Mouse (Mus musculus) Muller cell, postnatal 12 days (primary cell): ENCODE measurements around the gene Nfia.

Experiments
- DNase-seq: peaks from one replicate; pipeline ENCODE4 v3.0.0-alpha.2; 2015; ENCODE audit errors: inconsistent ontology term

Nfia gene

DNA sequence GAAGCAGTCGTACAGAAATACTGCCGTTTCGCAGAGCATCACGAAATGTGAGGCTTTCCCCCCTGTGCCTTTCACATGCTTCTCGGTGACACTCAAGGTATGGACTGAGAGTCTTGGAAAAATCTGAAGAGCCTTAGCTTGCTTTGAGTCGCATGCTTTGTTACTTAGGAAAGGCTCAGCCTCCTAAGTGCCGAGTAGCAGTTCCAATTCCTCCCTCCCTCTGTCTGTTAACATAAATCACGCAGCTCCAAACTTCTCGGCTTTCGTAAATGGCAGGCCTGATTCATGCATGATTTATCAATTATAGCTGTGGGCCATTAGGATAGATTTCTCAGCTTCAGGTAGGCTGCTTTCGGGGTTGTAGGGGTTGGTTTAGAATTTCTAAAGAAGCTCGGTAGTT is 284.7 kb downstream of the Nfia start:
- no peak for DNase-seq

DNA sequence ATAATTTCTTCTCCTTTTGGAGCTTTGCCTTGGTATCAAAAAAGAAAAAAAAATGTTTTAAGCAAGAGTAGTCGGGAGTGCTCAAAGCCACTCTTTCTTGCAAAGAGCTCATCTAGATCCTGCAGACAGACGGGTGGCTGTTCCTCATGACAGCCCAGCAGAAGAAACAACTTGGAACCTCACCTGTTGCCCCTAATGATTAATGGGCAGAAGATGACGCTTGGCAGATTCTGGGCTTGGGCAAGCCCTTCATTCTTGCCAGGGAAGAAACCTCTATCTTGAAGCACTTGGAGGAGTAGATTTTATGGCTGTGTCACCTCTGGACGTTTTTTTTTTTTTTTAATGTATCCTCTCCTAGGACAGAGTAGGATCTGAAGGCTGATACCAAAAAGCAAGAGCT is 285.2 kb downstream of the Nfia start:
- DNase-seq, result no peak

- no peak for DNase-seq
Observed at GRCm38 (mm10) chr4:98058182-98058581, 285.6 kb downstream of the Nfia start.

DNA sequence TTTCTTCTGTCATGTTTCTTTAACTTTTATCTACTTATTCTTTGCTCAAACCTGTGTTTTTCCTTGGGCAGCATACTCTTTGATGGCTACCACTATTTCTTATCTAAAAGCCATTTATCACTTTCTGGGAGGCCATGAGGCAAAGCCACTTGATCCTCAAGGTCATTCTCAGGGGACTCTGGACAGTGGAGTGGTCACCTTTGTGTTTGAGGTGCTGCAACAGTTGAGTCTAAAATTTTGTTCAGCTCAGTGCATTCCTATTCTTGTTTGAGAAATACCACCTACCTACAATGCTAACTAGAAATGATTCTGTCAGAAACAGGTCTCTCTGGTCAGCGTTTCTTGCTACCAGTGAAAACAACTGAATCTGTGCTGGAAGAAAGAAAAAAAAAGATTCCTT is 288.1 kb downstream of the Nfia start:
- peak; percentile 16 for DNase-seq

GRCm38 (mm10) chr4:98061086-98061485 is 288.6 kb downstream of the Nfia start:
- peak; percentile 20 for DNase-seq

GRCm38 (mm10) chr4:98063280-98063679 is 290.7 kb downstream of the Nfia start:
- DNase-seq, result no peak

GRCm38 (mm10) chr4:98076106-98076505 is 303.6 kb downstream of the Nfia start:
- DNase-seq, result no peak

DNA sequence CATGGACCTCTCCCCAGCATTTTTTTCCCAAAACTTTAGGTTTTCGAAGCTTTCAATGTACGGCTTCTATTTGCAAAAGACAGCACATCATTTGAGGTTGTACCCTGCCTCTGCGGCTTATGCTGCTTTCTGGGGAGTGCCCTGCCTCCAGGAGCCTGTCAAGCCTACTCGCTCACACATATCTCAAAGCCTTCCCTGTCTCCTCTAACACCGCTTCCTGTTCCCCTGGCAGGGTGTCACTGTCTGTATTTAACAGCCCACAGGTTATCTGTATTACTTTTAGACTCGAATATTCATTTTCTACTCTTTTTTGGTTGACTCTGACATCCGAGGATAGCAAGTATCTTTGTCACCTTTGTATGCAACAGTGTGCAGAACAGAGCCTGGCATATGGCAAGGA is 304.1 kb downstream of the Nfia start:
- DNase-seq, result no peak

DNA sequence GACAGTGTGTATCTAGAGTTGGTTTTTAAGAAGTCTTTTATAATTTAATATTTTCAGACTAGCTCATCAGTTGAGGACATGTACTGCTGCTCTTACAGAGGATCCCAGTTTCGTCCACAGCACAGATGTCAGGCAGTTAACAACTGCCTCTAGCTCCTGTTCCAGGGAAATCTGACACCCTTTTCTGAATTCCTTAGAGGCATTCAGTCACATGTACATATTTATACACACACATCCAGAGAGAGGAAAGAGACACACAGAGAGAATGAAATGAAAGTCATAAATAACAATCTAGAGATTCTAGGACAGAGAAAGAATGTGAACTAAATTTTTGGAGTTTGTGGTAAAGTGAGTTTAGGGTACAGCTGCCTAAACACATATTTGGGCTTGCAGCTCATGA is 308.1 kb downstream of the Nfia start:
- peak; percentile 58 for DNase-seq

DNA sequence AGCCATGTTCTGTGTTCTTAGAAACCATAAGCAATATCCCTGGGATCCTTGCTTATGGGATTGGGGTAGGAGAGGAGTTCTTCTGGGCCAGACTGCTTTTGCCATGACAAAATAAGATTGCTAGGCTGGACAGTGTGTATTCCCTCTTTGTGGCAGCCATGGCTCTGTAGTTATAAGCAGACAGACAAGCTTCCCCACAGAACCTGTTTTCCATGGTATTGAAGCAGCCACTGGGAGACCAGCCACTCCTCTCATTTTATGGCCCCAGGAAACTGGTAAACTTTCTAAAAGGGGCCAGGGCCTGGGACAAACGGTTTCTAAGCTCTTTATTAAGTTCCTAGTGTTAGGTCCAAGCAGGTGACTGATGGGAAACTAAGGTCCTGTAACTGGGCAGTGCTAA is 309.4 kb downstream of the Nfia start:
- DNase-seq, result no peak

GRCm38 (mm10) chr4:98082512-98082911 is 310.0 kb downstream of the Nfia start:
- DNase-seq, result no peak

GRCm38 (mm10) chr4:98085060-98085459 is 312.5 kb downstream of the Nfia start:
- no peak for DNase-seq

GRCm38 (mm10) chr4:98086976-98087375 is 314.4 kb downstream of the Nfia start:
- DNase-seq, result no peak

- peak; percentile 60 for DNase-seq
Observed at GRCm38 (mm10) chr4:98089985-98090384, 317.5 kb downstream of the Nfia start.

GRCm38 (mm10) chr4:98090586-98090985 is 318.1 kb downstream of the Nfia start:
- DNase-seq, result no peak

DNA sequence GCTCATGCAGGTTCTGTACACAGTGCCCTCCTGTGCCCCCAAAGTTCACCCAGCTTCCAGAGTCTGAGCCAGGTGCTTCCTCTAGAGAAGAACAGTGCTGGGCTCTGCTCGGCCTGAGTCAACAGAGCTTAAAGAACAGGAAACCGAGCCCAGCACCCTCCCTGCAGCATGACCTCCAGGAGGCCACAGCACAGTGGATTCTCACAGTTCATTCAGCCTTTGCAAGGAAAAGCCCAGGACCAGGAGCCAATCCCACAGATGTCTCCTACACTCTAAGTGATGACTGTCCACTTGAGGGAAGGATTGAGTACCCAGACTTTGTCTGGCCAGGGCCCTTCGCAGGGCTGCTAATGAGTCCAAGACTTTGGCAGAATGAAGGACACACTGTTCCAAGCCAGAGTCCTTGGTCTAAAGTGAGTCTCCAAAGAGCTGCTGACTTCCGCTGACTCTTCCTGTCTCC is 318.9 kb downstream of the Nfia start:
- DNase-seq, result peak; percentile 47

DNA sequence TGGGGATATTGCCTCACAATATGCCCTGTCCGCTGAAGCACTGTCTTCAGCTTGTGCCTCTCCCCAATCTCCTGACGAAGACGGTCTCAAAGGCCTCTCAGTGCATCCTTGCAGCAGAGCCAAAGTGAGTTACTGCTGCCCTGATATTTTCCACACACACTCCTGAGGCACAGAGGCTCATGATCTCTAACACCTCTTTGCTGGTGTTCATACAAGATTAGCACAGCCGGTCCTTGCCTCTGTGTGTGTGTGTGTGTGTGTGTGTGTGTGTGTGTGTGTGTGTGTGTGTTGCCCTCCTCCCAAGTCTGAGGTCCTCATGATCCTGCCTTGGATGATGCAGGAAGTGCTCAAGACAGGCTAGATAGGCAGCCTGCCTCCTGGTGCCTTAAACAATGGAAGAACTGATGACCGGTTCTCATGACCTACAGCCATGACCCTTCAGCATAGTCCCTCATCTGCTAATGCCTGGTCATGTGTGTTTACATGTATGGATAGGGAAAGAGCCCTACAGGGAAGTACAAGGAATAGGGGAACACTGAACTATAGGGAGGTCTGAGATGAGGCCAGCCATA is 319.5 kb downstream of the Nfia start:
- no peak for DNase-seq

DNA sequence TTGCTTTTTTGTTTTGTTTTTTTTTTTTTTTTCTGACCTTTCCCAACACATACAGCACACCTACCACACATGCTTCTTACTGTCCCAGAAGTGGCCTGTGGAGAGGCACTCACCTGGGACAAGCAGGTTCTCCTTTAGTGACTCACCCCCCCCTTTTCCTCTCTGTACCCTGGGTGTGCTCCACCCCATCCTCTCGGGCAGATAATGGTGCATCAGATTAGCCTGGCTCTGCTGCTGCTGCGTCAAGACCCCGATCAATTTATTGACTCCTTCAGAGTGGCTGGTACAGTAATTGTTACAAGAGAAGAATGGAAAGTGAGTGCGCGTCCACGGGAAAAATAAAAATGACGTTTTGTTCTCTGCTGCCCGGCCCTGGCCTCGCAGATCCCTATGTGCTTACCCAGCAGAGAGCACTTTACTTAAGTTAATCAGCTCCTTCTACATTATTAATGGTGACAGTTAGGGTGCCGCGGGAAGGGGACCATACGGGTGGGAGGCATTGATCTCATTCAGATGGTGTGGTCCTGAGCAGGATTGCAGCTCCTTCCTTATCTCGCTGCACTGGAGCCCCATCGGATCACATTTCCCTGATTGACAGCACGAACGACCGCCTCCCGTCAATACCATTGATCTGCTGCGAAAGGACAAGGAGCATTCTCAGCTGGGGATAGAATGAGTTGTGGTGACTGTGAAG is 321.7 kb downstream of the Nfia start:
- DNase-seq, result no peak

- no peak for DNase-seq
Observed at GRCm38 (mm10) chr4:98095060-98095459, 322.5 kb downstream of the Nfia start.

- no peak for DNase-seq
Observed at GRCm38 (mm10) chr4:98097013-98097566, 324.6 kb downstream of the Nfia start.

DNA sequence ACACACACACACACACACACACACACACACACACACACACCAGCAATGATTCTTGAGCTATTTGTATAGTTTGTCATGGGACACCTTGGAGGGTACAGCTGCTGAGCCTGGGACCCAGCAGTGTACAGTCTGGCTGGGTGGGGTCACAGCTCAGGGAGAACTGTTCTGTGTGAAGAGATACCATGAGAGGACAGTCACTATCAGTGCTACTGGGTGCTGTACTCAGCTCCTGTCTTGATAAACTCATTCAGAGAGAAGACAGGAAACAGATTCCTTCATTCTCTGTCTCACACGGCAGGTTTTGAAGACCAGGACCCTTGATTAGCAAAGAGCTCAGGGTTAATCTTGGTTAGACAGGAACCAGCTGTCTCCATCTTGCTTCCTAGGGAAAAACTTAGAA is 326.1 kb downstream of the Nfia start:
- no peak for DNase-seq

- DNase-seq, result no peak
Observed at GRCm38 (mm10) chr4:98099433-98099832, 326.9 kb downstream of the Nfia start.
